Comparison of ENCODE assay signal across 8 mouse cellular contexts in genomic region chr4:59382131-59382530, GRCm38 (mm10). TPM values are rescaled to one million over a fixed set of nuclear protein-coding genes. Genes with fewer than 3 reads are reported as not detected.
DNase-seq lines count a peak whose midpoint lies in the region; ATAC-seq and TF ChIP-seq lines count a peak whose summit lies in the region.

No protein-coding gene starts in this region.

- H3K4me3 ChIP-seq in lung, postnatal 0 days (ENCODE audit: low read depth, low read length) = no peak overlapping the region
- H3K4me3 ChIP-seq in limb, embryonic 15.5 days = no peak overlapping the region

- DNase-seq in lung, postnatal 0 days (ENCODE audit: low spot score) = peak; percentile 48
- DNase-seq in lung, adult 18-20 months = no peak
- DNase-seq in heart, postnatal 14 days = peak; percentile 13 to 24
- DNase-seq in cerebellum, adult 9-11 months = no peak
- no peak for DNase-seq in thymus, postnatal 25 days
- no peak for DNase-seq in frontal cortex, postnatal 36 days (ENCODE audit: low spot score in 2 of 2)

- H3K9me3 ChIP-seq in lung, postnatal 0 days (ENCODE audit: low read length) = no peaks in the 10 kb centered on the region
- no peaks in the 10 kb centered on the region for H3K9me3 ChIP-seq in limb, embryonic 15.5 days

- peak; percentile 47 for TF ChIP-seq CTCF in lung, postnatal 0 days (IDR thresholded peaks at IDR 0.05)

- intact Hi-C loops in heart, postnatal 14 days (cut with DNase I) = no loop called here

- no peak overlapping the region for H3K27ac ChIP-seq in lung, postnatal 0 days (ENCODE audit: low read length)
- no peak overlapping the region for H3K27ac ChIP-seq in limb, embryonic 15.5 days

- peaks cover 4% of the 10 kb centered on the region; the same call in 1 of the 2 replicates for H3K4me1 ChIP-seq in lung, postnatal 0 days (ENCODE audit: insufficient read depth, low read depth, low read length)
- peaks cover 9% of the 10 kb centered on the region; the same call in 1 of the 2 replicates for H3K4me1 ChIP-seq in limb, embryonic 15.5 days

- peak overlapping the region; percentile 25; the same call in 1 of the 2 replicates for H3K4me2 ChIP-seq in lung, postnatal 0 days (replicated peaks; ENCODE audit: low read depth, low read length)
- H3K4me2 ChIP-seq in limb, embryonic 15.5 days = peak overlapping the region; percentile 25; the same call in 1 of the 2 replicates

- TF ChIP-seq EP300 in lung, postnatal 0 days (IDR thresholded peaks at IDR 0.05) = no peak

- ATAC-seq in lung, postnatal 0 days = peak; percentile 55
- no peak for ATAC-seq in limb, embryonic 15.5 days (ENCODE audit: insufficient number of reproducible peaks, low FRiP score, low TSS enrichment, low read depth)
- ATAC-seq in monocyte, adult 5-6 weeks (replicated peaks; ENCODE audit: insufficient number of reproducible peaks, low FRiP score, low TSS enrichment, poor library complexity, severe bottlenecking) = no peak

- H3K27me3 ChIP-seq in lung, postnatal 0 days (replicated peaks; ENCODE audit: insufficient read depth, low read length) = no peaks in the 10 kb centered on the region
- no peaks in the 10 kb centered on the region for H3K27me3 ChIP-seq in limb, embryonic 15.5 days

- no peak overlapping the region for H3K9ac ChIP-seq in lung, postnatal 0 days (replicated peaks; ENCODE audit: low read depth)
- no peak overlapping the region for H3K9ac ChIP-seq in limb, embryonic 15.5 days

- no peaks in the 10 kb centered on the region for H3K36me3 ChIP-seq in lung, postnatal 0 days (ENCODE audit: insufficient read depth, low read length)
- H3K36me3 ChIP-seq in limb, embryonic 15.5 days = no peaks in the 10 kb centered on the region

- 34% methylated on average over 12 of the region's 12 CpGs for whole genome bisulfite sequencing in lung, postnatal 0 days
- WGBS in limb, embryonic 15.5 days = 30% methylated on average over 12 of the region's 12 CpGs

RNA-seq across cellular contexts. Expression of gene Susd1, which starts 56.3 kb away (rescaled TPM):
- 1.6 and 2.0 TPM in 2 replicates for polyA plus RNA-seq in lung, postnatal 0 days (2015; fragmentation: Nextera tagmentation; extraction: Ambion mirVana)
- 1 to 10 TPM in 1 of 2 experiments, under 1 TPM in 1; 0.98 to 1.5 TPM for total RNA-seq in heart, postnatal 14 days (2021)
- polyA plus RNA-seq in limb, embryonic 15.5 days (2015; fragmentation: Nextera tagmentation; extraction: Ambion mirVana) = 2.1 and 3.9 TPM in 2 replicates
- 19.5 to 24.7 TPM (median 23.7 TPM) in 3 replicates for total RNA-seq in monocyte, adult 5-6 weeks (2017)

Comparison
In these comparisons a context has a peak if more than half of its experiments do, and no peak if none do; other contexts are left out.
1. DNase-seq: peak in lung, postnatal 0 days (single experiment) and heart, postnatal 14 days (2 of 2); none in lung, adult 18-20 months (0 of 2), cerebellum, adult 9-11 months (single experiment), thymus, postnatal 25 days (single experiment) and frontal cortex, postnatal 36 days (0 of 2).